Mouse (Mus musculus) midbrain, embryonic 15.5 days (tissue): ENCODE measurements around the gene Gm5414. TPM values are rescaled to one million over a fixed set of nuclear protein-coding genes. Genes with fewer than 3 reads are reported as not detected.

Source experiments
- microRNA-seq: library from miRNA; unstranded; fragments of <30 nt; microRNA quantifications from one replicate; pipeline ENCODE4, GENCODE M21; 2016
- polyA plus RNA-seq: library from polyadenylated mRNA; unstranded; fragments of >200 nt; fragmentation: Nextera tagmentation; extraction: Ambion mirVana; gene quantifications from 2 replicates; pipeline ENCODE4 v1.2.1, GENCODE M21; 2015

The Gm5414 gene
- polyA plus RNA-seq, 1 experiment from 2014 or later, result not detected

Small RNAs within 50 kb of the gene (microRNA-seq; reads per million reads assigned to microRNA genes)
- gene Gm44383, result not detected
- not detected for gene Gm44479

Other genes starting within 250 kb of the Gm5414 start
- 0.52 and 0.62 TPM in 2 replicates for gene Krt7, start 217.1 kb downstream of the Gm5414 start, polyA plus RNA-seq
- 0.40 and 0.83 TPM in 2 replicates for gene Krt87, start 189.4 kb downstream of the Gm5414 start, polyA plus RNA-seq
- not detected in 2 replicates for gene Krt88, start 180.4 kb downstream of the Gm5414 start, polyA plus RNA-seq
- gene Krt81, start 164.4 kb downstream of the Gm5414 start, polyA plus RNA-seq, result 0.12 TPM in 1 of 2 replicates, not detected in the other
- 0.17 TPM in 1 of 2 replicates, not detected in the other for gene Krt86, start 154.7 kb downstream of the Gm5414 start, polyA plus RNA-seq
- gene Krt83, start 136.7 kb downstream of the Gm5414 start, polyA plus RNA-seq, result not detected in 2 replicates
- not detected in 2 replicates for gene Gm49425, start 110.9 kb downstream of the Gm5414 start, polyA plus RNA-seq
- not detected in 2 replicates for gene Krt84, start 95.4 kb downstream of the Gm5414 start, polyA plus RNA-seq
- gene Krt82, start 77.5 kb downstream of the Gm5414 start, polyA plus RNA-seq, result not detected in 2 replicates
- gene Krt90, start 65.2 kb downstream of the Gm5414 start, polyA plus RNA-seq, result 0.10 TPM in 1 of 2 replicates, not detected in the other
- 0.08 and 0.17 TPM in 2 replicates for gene Krt75, start 54.3 kb downstream of the Gm5414 start, polyA plus RNA-seq
- not detected in 2 replicates for gene Gm5478, start 19.2 kb upstream of the Gm5414 start, polyA plus RNA-seq
- not detected in 2 replicates for gene Krt6b, start 52.1 kb upstream of the Gm5414 start, polyA plus RNA-seq
- 0.17 TPM in 1 of 2 replicates, not detected in the other for gene Krt6a, start 66.1 kb upstream of the Gm5414 start, polyA plus RNA-seq
- 0.10 and 5.8 TPM in 2 replicates for gene Krt5, start 84.7 kb upstream of the Gm5414 start, polyA plus RNA-seq
- 0.08 TPM in 2 replicates for gene Krt71, start 114.9 kb upstream of the Gm5414 start, polyA plus RNA-seq
- not detected in 2 replicates for gene Krt72, start 158.3 kb upstream of the Gm5414 start, polyA plus RNA-seq
- gene Krt73, start 174.2 kb upstream of the Gm5414 start, polyA plus RNA-seq, result 0.46 and 0.73 TPM in 2 replicates
- not detected in 2 replicates for gene Krt2, start 190.0 kb upstream of the Gm5414 start, polyA plus RNA-seq
- gene Krt1, start 222.6 kb upstream of the Gm5414 start, polyA plus RNA-seq, result 12.3 and 12.8 TPM in 2 replicates
- gene Krt77, start 241.5 kb upstream of the Gm5414 start, polyA plus RNA-seq, result 0.23 and 0.54 TPM in 2 replicates